Mouse (Mus musculus): Measurements from ENCODE around the gene Cnot10. TPM values are rescaled to one million over a fixed set of nuclear protein-coding genes. Genes with fewer than 3 reads are reported as not detected.

The Cnot10 gene
- polyA plus RNA-seq, 1 experiment from 2014 or later: 57.8 TPM

GRCm38 (mm10) chr9:114573528-114573927 is 66.5 kb downstream of the Cnot10 start:
- Histone ChIP-seq H3K4me3 (replicated peaks; ENCODE audit: low read length) (no peak overlapping the region), H3K27me3 (ENCODE audit: control insufficient read depth, insufficient read depth, low read length) (no peaks in the 10 kb centered on the region), H3K27ac (ENCODE audit: low read length) (no peak overlapping the region), H3K4me2 (ENCODE audit: low read depth, low read length) (no peak overlapping the region), H3K36me3 (ENCODE audit: control insufficient read depth, insufficient read depth, low read length) (no peaks in the 10 kb centered on the region), H3K9ac (ENCODE audit: low read length) (no peak overlapping the region), H3K4me1 (ENCODE audit: control insufficient read depth, insufficient read depth, low read length) (no peaks in the 10 kb centered on the region), H3K9me3 (replicated peaks; ENCODE audit: control insufficient read depth, low read length) (no peaks in the 10 kb centered on the region)
- 57% methylated on average over 5 of the region's 5 CpGs for WGBS
- ATAC-seq (ENCODE audit: insufficient read depth, low FRiP score): no peak

- Histone ChIP-seq H3K27me3 (ENCODE audit: control insufficient read depth, insufficient read depth, low read length) (peaks cover 2% of the 10 kb centered on the region; the same call in 1 of the 2 replicates), H3K9me3 (replicated peaks; ENCODE audit: control insufficient read depth, low read length) (no peaks in the 10 kb centered on the region), H3K27ac (ENCODE audit: low read length) (no peak overlapping the region), H3K4me2 (ENCODE audit: low read depth, low read length) (no peak overlapping the region), H3K36me3 (ENCODE audit: control insufficient read depth, insufficient read depth, low read length) (no peaks in the 10 kb centered on the region), H3K4me1 (ENCODE audit: control insufficient read depth, insufficient read depth, low read length) (no peaks in the 10 kb centered on the region), H3K4me3 (replicated peaks; ENCODE audit: low read length) (no peak overlapping the region), H3K9ac (ENCODE audit: low read length) (no peak overlapping the region)
- ATAC-seq (ENCODE audit: insufficient read depth, low FRiP score): no peak
- 87% methylated on average over 5 of the region's 5 CpGs for WGBS
Measured at GRCm38 (mm10) chr9:114568682-114569474, 71.1 kb downstream of the Cnot10 start.

- H3K9ac ChIP-seq (ENCODE audit: low read length): peak overlapping the region; percentile 80; the same call in 1 of the 2 replicates
- 4% methylated on average over 10 of the region's 10 CpGs for WGBS
- H3K9me3 ChIP-seq (replicated peaks; ENCODE audit: control insufficient read depth, low read length): no peaks in the 10 kb centered on the region
- peak overlapping the region; percentile 54 for H3K4me3 ChIP-seq (replicated peaks; ENCODE audit: low read length)
- peak overlapping the region; percentile 67 for H3K4me2 ChIP-seq (ENCODE audit: low read depth, low read length)
- peaks cover 14% of the 10 kb centered on the region for H3K4me1 ChIP-seq (ENCODE audit: control insufficient read depth, insufficient read depth, low read length)
- H3K36me3 ChIP-seq (ENCODE audit: control insufficient read depth, insufficient read depth, low read length): no peaks in the 10 kb centered on the region
- H3K27ac ChIP-seq (ENCODE audit: low read length): peak overlapping the region; percentile 73
- H3K27me3 ChIP-seq (ENCODE audit: control insufficient read depth, insufficient read depth, low read length): peaks cover 42% of the 10 kb centered on the region
- no peak for ATAC-seq (ENCODE audit: insufficient read depth, low FRiP score)
Measured at GRCm38 (mm10) chr9:114564667-114565066, 75.3 kb downstream of the Cnot10 start.

- Histone ChIP-seq H3K27me3 (ENCODE audit: control insufficient read depth, insufficient read depth, low read length) (peaks cover 42% of the 10 kb centered on the region), H3K4me2 (ENCODE audit: low read depth, low read length) (peak within 1 kb of the TSS; percentile 67)
- ATAC-seq (ENCODE audit: insufficient read depth, low FRiP score): peak; percentile 31; the same call in 1 of the 2 replicates
Measured at GRCm38 (mm10) chr9:114563761-114564606, 76.0 kb downstream of the Cnot10 start, which contains the start of gene Trim71. Gene Trim71, minus strand, starts transcription at chr9:114564369.

GRCm38 (mm10) chr9:114562919-114563751 is 76.8 kb downstream of the Cnot10 start:
- under 1% methylated on average over 122 of the region's 122 CpGs for whole genome bisulfite sequencing
- Histone ChIP-seq H3K4me1 (ENCODE audit: control insufficient read depth, insufficient read depth, low read length) (peaks cover 14% of the 10 kb centered on the region), H3K9me3 (replicated peaks; ENCODE audit: control insufficient read depth, low read length) (no peaks in the 10 kb centered on the region), H3K4me3 (replicated peaks; ENCODE audit: low read length) (peak overlapping the region; percentile 54), H3K27ac (ENCODE audit: low read length) (peak overlapping the region; percentile 73), H3K4me2 (ENCODE audit: low read depth, low read length) (peak overlapping the region; percentile 67), H3K9ac (ENCODE audit: low read length) (peak overlapping the region; percentile 80), H3K27me3 (ENCODE audit: control insufficient read depth, insufficient read depth, low read length) (peaks cover 42% of the 10 kb centered on the region), H3K36me3 (ENCODE audit: control insufficient read depth, insufficient read depth, low read length) (no peaks in the 10 kb centered on the region)
- ATAC-seq (ENCODE audit: insufficient read depth, low FRiP score): no peak; the same call in 1 of the 2 replicates

More at GRCm38 (mm10) chr9:114563761-114564606, 76.0 kb downstream of the Cnot10 start, which contains the start of gene Trim71:
- Histone ChIP-seq H3K9ac (ENCODE audit: low read length) (peak within 1 kb of the TSS; percentile 80), H3K4me1 (ENCODE audit: control insufficient read depth, insufficient read depth, low read length) (peaks cover 14% of the 10 kb centered on the region), H3K4me3 (replicated peaks; ENCODE audit: low read length) (peak within 1 kb of the TSS; percentile 54), H3K36me3 (ENCODE audit: control insufficient read depth, insufficient read depth, low read length) (no peaks in the 10 kb centered on the region), H3K9me3 (replicated peaks; ENCODE audit: control insufficient read depth, low read length) (no peaks in the 10 kb centered on the region), H3K27ac (ENCODE audit: low read length) (peak within 1 kb of the TSS; percentile 73)
- under 1% methylated on average over 91 of the region's 91 CpGs for WGBS

GRCm38 (mm10) chr9:114562031-114562918 is 77.7 kb downstream of the Cnot10 start:
- Histone ChIP-seq H3K4me3 (replicated peaks; ENCODE audit: low read length) (peak overlapping the region; percentile 54), H3K27me3 (ENCODE audit: control insufficient read depth, insufficient read depth, low read length) (peaks cover 42% of the 10 kb centered on the region), H3K4me1 (ENCODE audit: control insufficient read depth, insufficient read depth, low read length) (peaks cover 14% of the 10 kb centered on the region), H3K4me2 (ENCODE audit: low read depth, low read length) (peak overlapping the region; percentile 67), H3K9ac (ENCODE audit: low read length) (peak overlapping the region; percentile 80), H3K36me3 (ENCODE audit: control insufficient read depth, insufficient read depth, low read length) (no peaks in the 10 kb centered on the region), H3K9me3 (replicated peaks; ENCODE audit: control insufficient read depth, low read length) (no peaks in the 10 kb centered on the region), H3K27ac (ENCODE audit: low read length) (peak overlapping the region; percentile 73)
- no peak for ATAC-seq (ENCODE audit: insufficient read depth, low FRiP score)
- 1% methylated on average over 94 of the region's 101 CpGs for WGBS

- WGBS: 5% methylated on average over 12 of the region's 12 CpGs
- H3K27me3 ChIP-seq (ENCODE audit: control insufficient read depth, insufficient read depth, low read length): peaks cover 42% of the 10 kb centered on the region
- H3K27ac ChIP-seq (ENCODE audit: low read length): no peak overlapping the region
- H3K4me2 ChIP-seq (ENCODE audit: low read depth, low read length): peak overlapping the region; percentile 67
- peak overlapping the region; percentile 64 for H3K9ac ChIP-seq (ENCODE audit: low read length)
- no peaks in the 10 kb centered on the region for H3K9me3 ChIP-seq (replicated peaks; ENCODE audit: control insufficient read depth, low read length)
- ATAC-seq (ENCODE audit: insufficient read depth, low FRiP score): no peak
- peaks cover 14% of the 10 kb centered on the region for H3K4me1 ChIP-seq (ENCODE audit: control insufficient read depth, insufficient read depth, low read length)
- no peaks in the 10 kb centered on the region for H3K36me3 ChIP-seq (ENCODE audit: control insufficient read depth, insufficient read depth, low read length)
- H3K4me3 ChIP-seq (replicated peaks; ENCODE audit: low read length): peak overlapping the region; percentile 54
Measured at GRCm38 (mm10) chr9:114561671-114561971, 78.4 kb downstream of the Cnot10 start.
